Mouse (Mus musculus): ENCODE measurements around the gene Ucp3.

Gene Ucp3

GRCm38 (mm10) chr7:100501027-100501843, 28.4 kb downstream of the Ucp3 start:
- DNase-seq, result no peak

DNA sequence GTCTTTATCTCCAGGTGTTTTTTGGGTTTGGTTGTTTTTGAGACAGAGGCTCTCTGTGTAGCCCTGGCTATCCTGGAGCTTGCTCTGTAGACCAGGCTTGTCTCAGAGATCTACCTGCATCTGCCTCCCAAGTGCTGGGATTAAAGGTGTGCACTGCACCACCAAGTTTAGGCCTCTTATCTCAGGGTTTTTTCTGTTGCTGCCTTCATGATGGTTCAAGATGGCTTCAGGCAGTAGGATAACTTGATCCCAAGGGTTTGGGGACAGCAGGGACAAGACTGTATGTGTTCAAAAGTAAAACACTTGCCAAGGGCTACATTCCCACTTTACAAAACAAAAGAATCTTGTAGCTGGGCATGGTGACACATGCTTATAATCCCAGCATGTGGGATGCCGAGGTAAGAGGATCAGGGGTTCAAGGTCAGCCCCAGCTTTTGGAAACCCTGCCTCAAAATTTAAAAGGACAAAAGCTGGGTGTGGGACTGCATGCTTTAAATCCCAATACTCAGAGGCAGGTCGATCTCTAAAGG, 29.1 kb downstream of the Ucp3 start:
- no peak for DNase-seq

GRCm38 (mm10) chr7:100502374-100502922, 29.7 kb downstream of the Ucp3 start:
- DNase-seq, result no peak

DNA sequence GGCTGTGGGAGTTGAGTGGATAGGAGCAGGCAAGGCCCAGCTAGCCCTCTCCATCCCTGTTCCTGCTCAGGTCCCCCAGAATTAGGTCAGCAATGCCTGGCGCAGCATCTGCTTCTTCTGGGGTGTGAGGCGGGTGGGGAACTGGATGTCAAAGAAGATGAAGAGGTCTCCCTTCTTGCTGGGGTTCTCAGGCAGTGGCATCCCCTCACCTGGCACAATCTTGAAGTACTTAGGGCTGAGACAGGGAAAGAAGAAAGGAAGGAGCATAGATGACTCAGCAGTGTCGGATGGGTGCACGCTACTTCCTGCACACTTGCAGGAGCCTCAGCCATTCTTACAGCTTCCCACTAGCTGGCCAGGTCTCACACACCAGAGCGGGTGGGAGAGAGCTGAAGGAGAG, 30.3 kb downstream of the Ucp3 start:
- DNase-seq, result no peak

DNA sequence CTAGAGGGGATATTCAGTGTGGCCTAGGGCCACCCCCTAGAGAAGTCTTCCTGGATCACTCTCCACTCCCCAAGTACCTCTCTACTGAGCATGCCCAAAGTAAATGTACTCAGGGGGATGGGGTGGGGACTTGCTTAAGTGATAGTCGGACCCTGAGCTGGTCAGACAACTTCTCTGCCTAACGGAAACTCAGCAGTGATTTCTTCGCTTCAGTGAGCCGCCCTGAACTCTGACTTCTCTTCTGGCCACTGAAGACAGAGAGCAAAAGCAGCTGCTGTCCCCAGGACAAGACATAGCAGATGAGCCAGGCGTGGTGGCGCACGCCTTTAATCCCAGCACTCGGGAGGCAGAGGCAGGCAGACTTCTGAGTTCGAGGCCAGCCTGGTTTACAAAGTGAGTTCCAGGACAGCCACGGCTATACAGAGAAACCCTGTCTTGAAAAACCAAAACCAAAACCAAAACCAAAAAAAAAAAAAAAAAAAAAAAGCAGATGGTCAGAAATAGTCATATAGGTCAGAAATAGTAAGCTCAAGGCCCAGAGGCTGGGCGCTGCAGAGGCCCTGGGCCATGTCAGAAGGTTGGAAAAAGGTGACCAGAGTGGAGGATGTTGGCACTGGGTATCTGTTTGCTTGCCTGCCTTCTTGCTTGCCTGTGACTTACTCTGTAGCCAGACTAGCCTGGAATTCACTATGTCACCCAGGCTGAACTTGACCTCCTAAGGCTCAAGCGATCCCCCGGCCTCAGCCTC, 32.1 kb downstream of the Ucp3 start:
- no peak for DNase-seq

DNA sequence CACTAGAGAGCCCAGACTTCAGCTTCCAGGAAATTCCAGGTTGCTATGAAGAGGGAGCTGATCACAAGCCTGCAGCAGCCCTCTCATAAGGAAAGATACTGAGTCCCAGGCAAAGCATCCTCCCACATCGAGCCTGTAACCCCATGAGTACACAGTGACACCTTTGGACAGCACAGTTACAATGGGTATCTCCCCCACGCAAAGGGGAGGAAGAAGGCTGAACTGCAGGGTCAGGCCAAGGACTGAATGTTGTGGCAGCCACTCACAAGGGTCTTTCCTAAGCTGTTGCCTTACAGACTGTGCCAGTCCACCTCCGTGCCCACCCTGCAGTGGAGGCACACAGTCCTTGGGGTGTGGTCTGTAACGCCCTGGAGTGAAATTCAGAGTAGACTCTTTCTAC, 33.7 kb downstream of the Ucp3 start:
- DNase-seq, result no peak

GRCm38 (mm10) chr7:100508670-100509069, 35.9 kb downstream of the Ucp3 start:
- no peak for DNase-seq

DNA sequence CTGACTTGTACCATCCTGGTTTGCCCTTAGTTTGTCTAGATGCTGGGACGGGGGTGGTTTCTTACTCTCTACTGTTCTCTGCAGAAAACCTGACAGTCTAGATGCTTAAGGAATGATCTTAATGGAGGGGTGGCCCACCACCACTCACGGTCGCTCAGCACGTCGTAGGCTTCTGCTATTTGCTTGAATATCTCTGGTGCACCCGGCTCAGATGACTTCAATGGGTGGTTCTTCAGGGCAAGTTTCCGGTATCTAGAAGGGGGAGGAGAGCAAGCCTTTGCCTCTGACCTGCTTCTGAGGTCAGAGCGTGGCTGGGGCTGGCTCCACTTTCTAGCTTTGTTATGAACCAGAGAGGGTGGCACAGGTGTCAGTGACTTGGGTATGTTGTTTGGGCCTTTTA, 38.8 kb downstream of the Ucp3 start:
- DNase-seq, result no peak

DNA sequence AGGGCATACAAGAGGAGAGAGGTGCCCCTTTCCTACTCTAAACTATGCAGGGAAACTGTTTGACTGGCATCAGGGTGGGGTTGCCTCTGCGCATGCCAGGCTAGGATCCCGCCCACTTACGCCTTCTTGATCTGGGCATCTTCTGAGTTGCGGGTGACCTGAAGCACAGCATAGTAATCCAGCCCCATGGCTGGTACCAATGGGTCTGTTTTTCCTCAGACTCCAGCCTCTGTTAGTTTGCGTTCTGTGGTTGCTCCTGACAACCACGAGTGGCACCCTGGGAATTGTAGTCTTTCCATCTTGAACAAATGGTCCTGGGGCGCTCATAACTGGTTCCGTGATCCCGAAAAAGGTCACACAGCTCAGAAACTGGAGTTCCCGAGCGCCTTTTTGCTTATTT, 41.8 kb downstream of the Ucp3 start, which contains the start of gene Dnajb13:
TSS of gene Dnajb13 (minus strand) at position 388 of the 400 bp plus-strand sequence.
- no peak for DNase-seq

- DNase-seq, result no peak
These were observed 47.4 kb downstream of the Ucp3 start for GRCm38 (mm10) chr7:100520204-100520603.

- DNase-seq, result peak; percentile 83
These were observed 48.0 kb downstream of the Ucp3 start for GRCm38 (mm10) chr7:100520663-100521285.

DNA sequence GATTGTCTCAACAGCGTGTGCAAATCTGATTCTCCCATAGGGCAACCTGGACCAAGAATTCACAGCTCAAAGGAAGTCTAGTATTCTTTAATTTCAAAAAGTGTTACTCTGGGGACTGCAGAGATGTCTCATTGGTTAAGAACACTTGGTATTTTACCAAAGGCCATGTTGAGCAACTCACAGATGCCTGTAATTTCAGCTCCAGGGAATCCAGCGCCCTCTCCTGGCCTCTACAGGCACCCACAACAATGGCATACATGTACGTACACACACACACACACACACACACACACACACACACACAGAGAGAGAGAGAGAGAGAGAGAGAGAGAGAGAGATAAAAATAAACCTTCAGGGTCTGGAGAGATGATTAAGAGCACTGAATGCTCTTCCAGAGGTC, 49.4 kb downstream of the Ucp3 start:
- no peak for DNase-seq

GRCm38 (mm10) chr7:100524669-100525068, 51.9 kb downstream of the Ucp3 start:
- no peak for DNase-seq

DNA sequence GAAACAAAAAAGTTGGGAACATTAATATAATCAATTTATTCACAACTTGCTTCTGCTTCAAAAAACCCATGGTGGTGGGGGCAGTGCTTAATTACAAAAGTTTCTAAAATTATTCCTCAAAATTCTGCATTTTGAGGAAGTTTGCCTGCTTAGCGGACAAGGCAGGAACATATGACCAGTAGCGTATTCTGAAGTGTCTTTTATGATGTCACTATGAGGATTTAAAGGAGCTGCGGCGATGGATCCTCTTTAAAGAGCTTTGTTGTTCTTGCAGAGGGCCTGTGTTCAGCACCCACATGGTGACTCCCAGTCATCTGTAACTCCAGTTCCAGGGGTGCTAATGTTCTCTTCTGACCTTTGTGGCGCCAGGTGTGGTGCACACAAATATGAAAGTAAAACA, 58.0 kb downstream of the Ucp3 start:
- DNase-seq, result no peak

DNA sequence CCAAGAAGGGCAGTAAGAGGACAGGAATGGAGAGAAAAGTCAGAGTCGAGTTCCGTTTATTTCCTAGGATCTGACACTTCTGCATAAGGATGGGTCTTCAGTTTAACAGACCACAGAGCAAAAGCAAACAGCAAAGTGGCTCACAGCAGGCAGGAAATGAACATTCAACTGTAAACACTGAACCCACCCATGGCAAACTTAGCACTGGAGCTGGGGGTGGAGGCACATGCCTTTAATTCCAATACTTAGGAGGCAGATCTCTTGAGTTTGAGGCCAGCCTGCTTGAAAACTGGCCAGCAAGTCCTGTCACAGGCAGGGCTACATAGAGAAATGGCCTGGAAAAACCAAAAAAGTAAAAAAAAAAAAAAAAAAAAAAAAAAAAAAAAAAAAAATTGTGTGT, 60.7 kb downstream of the Ucp3 start:
- DNase-seq, result no peak

GRCm38 (mm10) chr7:100534216-100534615, 61.4 kb downstream of the Ucp3 start:
- DNase-seq, result no peak

GRCm38 (mm10) chr7:100535831-100536230, 63.0 kb downstream of the Ucp3 start:
- no peak for DNase-seq
